Mouse (Mus musculus) bone marrow macrophage, adult 2 months (primary cell): ENCODE results near the gene Apob. TPM values are rescaled to one million over a fixed set of nuclear protein-coding genes. Genes with fewer than 3 reads are reported as not detected.

Source experiments
- H3K27ac ChIP-seq: 2 replicates; pipeline ENCODE4 v1.5.1; 2012; ENCODE audit warnings: low read depth, low read length; ENCODE audit not compliant: insufficient read depth
- H3K4me1 ChIP-seq: 2 replicates; pipeline ENCODE4 v1.6.1; 2012; ENCODE audit warnings: low read length; ENCODE audit not compliant: control insufficient read depth, insufficient read depth
- H3K4me3 ChIP-seq: 2 replicates; pipeline ENCODE4 v1.5.1; 2012; ENCODE audit warnings: mild to moderate bottlenecking, low read length, moderate library complexity; ENCODE audit not compliant: insufficient read depth
- CTCF ChIP-seq: IDR thresholded peaks from 2 replicates; pipeline ENCODE4 v1.5.1; 2012; ENCODE audit warnings: low read depth, mild to moderate bottlenecking, low read length, moderate library complexity
- POLR2A ChIP-seq: IDR thresholded peaks from 2 replicates; pipeline ENCODE4 v1.6.1; 2012; ENCODE audit warnings: mild to moderate bottlenecking, low read depth, low read length, borderline replicate concordance
- polyA plus RNA-seq: library from polyadenylated mRNA; stranded (reverse); fragments of >200 nt; gene quantifications from 2 replicates; pipeline ENCODE4 v1.2.4, GENCODE M21; 2012; ENCODE audit not compliant: missing spikeins, insufficient read depth, insufficient read length

Gene Apob
- polyA plus RNA-seq, 1 experiment: not detected

GRCm38 (mm10) chr12:8038081-8038730, 60.8 kb downstream of the Apob start:
- TF ChIP-seq POLR2A (no peak), CTCF (no peak)
- Histone ChIP-seq H3K4me1 (no peaks in the 10 kb centered on the region), H3K4me3 (no peak overlapping the region), H3K27ac (no peak overlapping the region)

- Histone ChIP-seq H3K4me3 (no peak overlapping the region), H3K4me1 (no peaks in the 10 kb centered on the region), H3K27ac (no peak overlapping the region)
- TF ChIP-seq POLR2A: no peak
- TF ChIP-seq CTCF: no peak
Measured at GRCm38 (mm10) chr12:8042626-8043394, 65.4 kb downstream of the Apob start.

GRCm38 (mm10) chr12:8047046-8047445, 69.6 kb downstream of the Apob start:
- Histone ChIP-seq H3K4me3 (no peak overlapping the region), H3K27ac (no peak overlapping the region), H3K4me1 (no peaks in the 10 kb centered on the region)
- TF ChIP-seq POLR2A: no peak
- no peak for TF ChIP-seq CTCF

- no peak for TF ChIP-seq CTCF
- H3K27ac ChIP-seq: no peak overlapping the region
- no peaks in the 10 kb centered on the region for H3K4me1 ChIP-seq
Measured at GRCm38 (mm10) chr12:8047789-8048309, 70.4 kb downstream of the Apob start.

GRCm38 (mm10) chr12:8056001-8056640, 78.7 kb downstream of the Apob start:
- Histone ChIP-seq H3K27ac (no peak overlapping the region), H3K4me3 (no peak overlapping the region), H3K4me1 (no peaks in the 10 kb centered on the region)
- TF ChIP-seq CTCF: no peak

More at GRCm38 (mm10) chr12:8047789-8048309, 70.4 kb downstream of the Apob start:
- no peak overlapping the region for H3K4me3 ChIP-seq

GRCm38 (mm10) chr12:8059576-8059975, 82.1 kb downstream of the Apob start:
- no peak overlapping the region for H3K4me3 ChIP-seq
- no peaks in the 10 kb centered on the region for H3K4me1 ChIP-seq
- no peak overlapping the region for H3K27ac ChIP-seq
- TF ChIP-seq CTCF (peak; percentile 85), POLR2A (no peak)

- H3K4me3 ChIP-seq: no peak overlapping the region
- H3K4me1 ChIP-seq: no peaks in the 10 kb centered on the region
- H3K27ac ChIP-seq: no peak overlapping the region
- TF ChIP-seq CTCF: no peak
Measured at GRCm38 (mm10) chr12:8063363-8064065, 86.1 kb downstream of the Apob start.

Other genes starting within 250 kb of the Apob start
- gene Ldah, start 230.5 kb downstream of the Apob start, polyA plus RNA-seq: 47.2 and 47.9 TPM in 2 replicates